Mouse (Mus musculus) cerebellum, adult 2 months (tissue): ENCODE measurements around the gene Bad. TPM values are rescaled to one million over a fixed set of nuclear protein-coding genes. Genes with fewer than 3 reads are reported as not detected.
A peak's percentile ranks its signal among the peaks of the same experiment; 100 is the strongest.

Source experiments
- DNase-seq, 2 experiments: peaks; one replicate each; pipeline ENCODE4 v3.0.0; 2021
- H3K27ac ChIP-seq: fragments of 200-500 bp; 2 replicates; pipeline ENCODE4 v1.5.1; 2012; ENCODE audit warnings: low read length, control low read depth, inconsistent platforms; ENCODE audit not compliant: insufficient read depth
- H3K27me3 ChIP-seq: fragments of 200-500 bp; 2 replicates; pipeline ENCODE4 v1.6.1; 2012; ENCODE audit warnings: inconsistent platforms, mild to moderate bottlenecking, low read length, moderate library complexity; ENCODE audit not compliant: control insufficient read depth, insufficient read depth
- H3K4me1 ChIP-seq: fragments of 200-500 bp; 2 replicates; pipeline ENCODE4 v1.6.1; 2011; ENCODE audit warnings: low read length; ENCODE audit not compliant: control insufficient read depth, insufficient read depth
- H3K4me3 ChIP-seq: fragments of 200-500 bp; replicated peaks from 2 replicates; pipeline ENCODE3; 2011; ENCODE audit warnings: mild to moderate bottlenecking, low read depth, low read length, control low read depth; ENCODE audit not compliant: insufficient read depth
- CTCF ChIP-seq: fragments of 200-500 bp; IDR thresholded peaks from 2 replicates; pipeline ENCODE4 v1.5.1; 2011; ENCODE audit warnings: low read depth, mild to moderate bottlenecking, control low read depth, low read length, moderate library complexity, borderline replicate concordance; ENCODE audit not compliant: insufficient read depth
- POLR2A ChIP-seq: fragments of 200-500 bp; IDR thresholded peaks from 2 replicates; pipeline ENCODE4 v1.6.1; 2011; ENCODE audit warnings: low read length, control low read depth, borderline replicate concordance; ENCODE audit not compliant: insufficient read depth
- WGBS: fragments of 180-500 bp; shearing (Covaris S2); methylation state at CpG from one replicate; pipeline ENCODE4 v1.1.7; 2018; 5-methylcytosine and 5-hydroxymethylcytosine counted together
- polyA plus RNA-seq: library from polyadenylated mRNA; depleted of rRNA; stranded (reverse); fragments of >200 nt; gene quantifications from 2 replicates; pipeline ENCODE4 v1.2.3, GENCODE M21; 2012

Gene Bad
- polyA plus RNA-seq, 1 experiment: 71.6 TPM

- H3K27ac ChIP-seq: no peak overlapping the region
- H3K4me1 ChIP-seq: peaks cover 7% of the 10 kb centered on the region
- no peak overlapping the region for H3K4me3 ChIP-seq
- DNase-seq: peak; percentile 27 to 29
- TF ChIP-seq POLR2A: no peak
- no peak for TF ChIP-seq CTCF
- H3K27me3 ChIP-seq: no peaks in the 10 kb centered on the region
- WGBS: 58% methylated on average over 19 of the region's 19 CpGs
These were observed 30.3 kb upstream of the Bad start for GRCm38 (mm10) chr19:6911101-6912074.

GRCm38 (mm10) chr19:6912205-6912970 is 29.3 kb upstream of the Bad start:
- Histone ChIP-seq H3K4me3 (no peak overlapping the region), H3K27ac (no peak overlapping the region), H3K27me3 (no peaks in the 10 kb centered on the region), H3K4me1 (peaks cover 2% of the 10 kb centered on the region)
- 88% methylated on average over 15 of the region's 15 CpGs for WGBS
- DNase-seq: no peak
- TF ChIP-seq POLR2A (no peak), CTCF (no peak)

GRCm38 (mm10) chr19:6913036-6913435 is 28.6 kb upstream of the Bad start:
- TF ChIP-seq POLR2A (no peak), CTCF (no peak)
- DNase-seq: peak in 1 of 2 experiments; percentile 8
- Histone ChIP-seq H3K27ac (no peak overlapping the region), H3K4me1 (no peaks in the 10 kb centered on the region; the same call in 1 of the 2 replicates), H3K27me3 (no peaks in the 10 kb centered on the region), H3K4me3 (no peak overlapping the region)
- WGBS: 87% methylated on average over 6 of the region's 6 CpGs

- TF ChIP-seq POLR2A: no peak
- no peak for TF ChIP-seq CTCF
- Histone ChIP-seq H3K4me1 (no peaks in the 10 kb centered on the region; the same call in 1 of the 2 replicates), H3K4me3 (no peak overlapping the region), H3K27me3 (no peaks in the 10 kb centered on the region), H3K27ac (no peak overlapping the region)
- DNase-seq: peak in 1 of 2 experiments; percentile 22
- WGBS: 20% methylated on average over 11 of the region's 11 CpGs
These were observed 27.7 kb upstream of the Bad start for GRCm38 (mm10) chr19:6913991-6914390.

GRCm38 (mm10) chr19:6914540-6914939 is 27.1 kb upstream of the Bad start:
- Histone ChIP-seq H3K4me1 (peaks cover 2% of the 10 kb centered on the region), H3K27ac (no peak overlapping the region), H3K27me3 (no peaks in the 10 kb centered on the region), H3K4me3 (no peak overlapping the region)
- TF ChIP-seq CTCF: no peak
- no peak for TF ChIP-seq POLR2A
- peak in 1 of 2 experiments; percentile 14 for DNase-seq
- WGBS: 95% methylated on average over 9 of the region's 9 CpGs

- peak in 1 of 2 experiments; percentile 8 for DNase-seq
- WGBS: 91% methylated on average over 4 of the region's 4 CpGs
- Histone ChIP-seq H3K4me3 (no peak overlapping the region), H3K27me3 (no peaks in the 10 kb centered on the region), H3K4me1 (peaks cover 9% of the 10 kb centered on the region), H3K27ac (no peak overlapping the region)
- TF ChIP-seq POLR2A (no peak), CTCF (no peak)
These were observed 26.4 kb upstream of the Bad start for GRCm38 (mm10) chr19:6915276-6915675.

- DNase-seq: no peak
- no peak for TF ChIP-seq POLR2A
- no peak for TF ChIP-seq CTCF
These were observed 25.2 kb upstream of the Bad start for GRCm38 (mm10) chr19:6916496-6916895.

GRCm38 (mm10) chr19:6918321-6918720 is 23.3 kb upstream of the Bad start:
- Histone ChIP-seq H3K27ac (no peak overlapping the region), H3K27me3 (no peaks in the 10 kb centered on the region), H3K4me3 (no peak overlapping the region), H3K4me1 (peaks cover 14% of the 10 kb centered on the region)
- WGBS: 89% methylated on average over 4 of the region's 4 CpGs
- no peak for TF ChIP-seq POLR2A
- TF ChIP-seq CTCF: no peak
- no peak for DNase-seq

More at GRCm38 (mm10) chr19:6916496-6916895, 25.2 kb upstream of the Bad start:
- H3K27me3 ChIP-seq: no peaks in the 10 kb centered on the region
- H3K4me3 ChIP-seq: no peak overlapping the region
- 79% methylated on average over 4 of the region's 4 CpGs for WGBS
- H3K4me1 ChIP-seq: peaks cover 10% of the 10 kb centered on the region
- no peak overlapping the region for H3K27ac ChIP-seq
